Mouse (Mus musculus): ENCODE results near the gene P4ha2.

The P4ha2 gene

DNA sequence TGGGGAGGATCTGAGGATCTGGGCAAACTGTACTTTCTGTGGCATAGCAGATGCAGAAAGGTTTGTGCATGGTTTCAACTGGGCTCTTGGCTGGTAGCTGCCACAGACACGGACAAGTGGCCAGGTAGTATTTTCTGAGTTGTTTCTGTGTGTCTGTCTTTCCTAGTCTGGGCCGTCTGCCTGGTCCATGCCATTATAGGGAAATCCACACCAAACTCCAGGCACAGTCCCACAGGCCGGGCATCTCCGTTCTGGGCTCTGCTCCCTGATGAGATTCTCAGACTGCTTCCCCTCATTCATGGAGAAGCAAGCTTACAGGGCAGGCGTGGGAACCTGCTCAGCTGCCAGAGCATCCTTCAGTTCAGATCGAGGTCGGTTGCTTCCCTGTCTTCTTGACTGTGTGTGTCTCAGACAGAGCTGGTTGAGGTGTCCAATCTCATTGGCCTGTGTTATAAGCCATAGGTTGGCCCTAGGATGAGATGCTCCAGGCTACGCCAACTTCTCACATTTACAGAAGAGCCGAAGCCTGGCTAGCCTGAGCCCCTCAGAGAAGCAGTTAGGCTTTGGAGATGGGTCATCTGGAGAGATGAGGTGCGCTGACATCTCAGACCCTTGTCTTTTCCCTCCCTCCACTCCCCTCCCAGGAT, at the start of gene P4ha2:
P4ha2 (plus strand) TSS at position 51 of the 647 bp plus-strand sequence.
- DNase-seq = no peak

DNA sequence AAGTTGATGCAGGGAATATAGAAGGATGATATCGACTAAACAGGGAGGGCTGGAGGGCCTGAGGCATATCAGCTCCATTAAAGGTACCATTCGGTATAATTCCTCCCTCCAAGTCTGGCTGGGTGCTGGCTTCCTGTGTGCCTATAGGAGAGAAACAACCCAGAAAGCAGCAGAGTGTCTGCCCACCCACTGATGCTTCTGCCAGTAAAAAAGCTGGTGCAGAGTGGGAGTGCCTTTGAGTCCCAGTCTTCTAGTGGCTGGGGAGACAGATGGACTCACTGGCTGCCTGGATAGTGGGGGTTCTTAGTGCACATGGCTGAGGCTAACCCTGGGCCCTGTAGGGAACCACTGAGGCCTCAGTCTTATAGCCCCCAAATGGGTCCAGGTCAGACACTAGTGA, 49.7 kb upstream of the P4ha2 start:
- no peak for DNase-seq

DNA sequence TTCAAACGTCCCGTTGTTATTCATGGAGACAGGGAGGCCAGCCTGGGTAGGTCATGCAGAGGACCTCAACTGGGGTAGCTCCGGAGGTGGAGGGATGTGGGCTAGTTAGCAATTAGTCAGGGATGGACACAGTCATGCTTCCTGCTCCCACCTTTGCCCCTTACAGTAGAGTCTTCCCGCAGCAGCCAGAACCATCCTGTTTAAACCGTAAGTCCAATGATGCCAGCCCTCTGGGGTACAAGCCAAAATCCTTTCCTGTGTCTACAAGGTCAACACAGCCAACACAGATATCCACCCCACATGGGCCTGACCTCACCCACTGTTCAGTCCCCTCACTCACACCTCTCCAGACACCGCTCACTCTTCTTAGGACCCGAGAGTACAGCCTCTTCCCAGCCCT, 48.7 kb upstream of the P4ha2 start:
- DNase-seq = peak; percentile 85 to 90

DNA sequence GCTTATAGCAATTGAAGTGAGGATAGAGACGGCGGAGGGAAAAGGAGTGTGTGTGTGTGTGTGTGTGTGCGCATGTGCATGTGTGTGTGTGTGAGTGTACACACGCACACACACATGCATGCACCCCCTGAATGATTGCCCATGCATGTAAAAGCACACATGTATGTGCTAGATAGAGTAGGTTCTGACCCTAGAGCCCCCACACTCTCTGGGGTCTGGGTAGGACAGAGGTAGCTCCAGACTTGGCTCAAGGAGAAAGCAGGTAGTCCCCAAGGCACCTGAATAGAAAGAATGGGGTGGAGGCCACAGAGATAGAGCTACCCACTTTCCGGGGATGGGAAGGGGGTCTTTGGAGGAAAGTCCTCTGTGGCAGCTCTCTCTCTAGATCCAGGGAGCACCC, 47.8 kb upstream of the P4ha2 start:
- DNase-seq = no peak

DNA sequence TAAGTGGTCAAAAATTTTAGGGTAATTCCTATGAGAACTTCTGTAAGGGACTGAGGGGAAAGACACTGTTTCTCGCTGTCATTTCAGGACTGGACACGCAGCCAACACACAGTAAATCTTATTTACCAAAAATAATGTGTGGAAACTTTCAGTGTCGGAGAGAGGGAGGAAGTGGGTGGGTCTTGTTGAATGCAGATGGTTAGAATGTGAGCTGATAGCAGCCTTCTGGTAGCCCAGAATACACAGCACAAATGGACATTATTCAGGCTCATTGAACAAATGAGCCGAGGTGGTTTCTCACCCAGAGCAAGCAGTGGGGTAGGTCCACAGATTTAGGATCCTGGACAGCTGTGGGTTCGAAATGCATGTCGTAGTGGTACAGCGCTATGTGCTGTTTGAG, 46.8 kb upstream of the P4ha2 start:
- no peak for DNase-seq

DNA sequence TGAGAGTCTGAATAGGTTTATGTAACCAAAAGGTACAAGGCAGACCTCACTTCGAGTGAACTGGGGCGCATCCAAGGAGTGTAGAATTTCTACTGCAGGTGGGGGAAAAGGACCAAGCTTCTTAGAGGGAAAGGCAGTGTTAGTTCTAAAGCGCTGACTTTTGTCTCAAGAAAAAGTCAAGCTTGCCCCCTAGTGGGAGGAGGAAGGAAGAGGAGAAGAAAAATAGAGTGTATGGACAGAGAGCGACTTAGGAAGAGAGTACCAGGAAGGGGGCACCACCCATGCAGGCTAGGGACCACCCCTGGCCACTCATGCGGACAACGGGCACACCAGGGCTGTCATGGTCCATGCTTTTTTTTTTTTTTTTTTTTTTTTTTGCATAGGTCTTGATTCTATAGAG, 45.6 kb upstream of the P4ha2 start:
- peak; percentile 64 to 78 for DNase-seq

DNA sequence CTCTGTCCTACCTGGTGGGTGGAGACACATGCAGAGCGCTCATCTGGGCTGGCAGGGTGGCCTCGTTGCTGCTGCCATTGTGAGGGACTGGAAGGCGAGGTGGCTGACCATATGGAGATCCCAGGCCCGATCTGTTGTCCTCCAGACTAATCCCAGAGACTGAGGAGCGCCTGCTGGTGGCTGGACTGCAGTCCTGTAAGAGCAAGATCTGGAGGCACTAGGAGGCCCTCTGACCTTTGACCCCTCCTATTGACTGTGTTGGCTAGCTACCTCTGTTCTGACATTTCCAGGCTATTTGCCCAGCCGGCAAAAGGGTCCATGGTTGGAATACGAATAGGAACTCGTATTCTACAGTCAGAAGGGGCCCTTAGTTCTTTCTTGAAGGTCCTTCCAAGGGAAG, 43.8 kb upstream of the P4ha2 start:
- DNase-seq = peak; percentile 71 to 75

DNA sequence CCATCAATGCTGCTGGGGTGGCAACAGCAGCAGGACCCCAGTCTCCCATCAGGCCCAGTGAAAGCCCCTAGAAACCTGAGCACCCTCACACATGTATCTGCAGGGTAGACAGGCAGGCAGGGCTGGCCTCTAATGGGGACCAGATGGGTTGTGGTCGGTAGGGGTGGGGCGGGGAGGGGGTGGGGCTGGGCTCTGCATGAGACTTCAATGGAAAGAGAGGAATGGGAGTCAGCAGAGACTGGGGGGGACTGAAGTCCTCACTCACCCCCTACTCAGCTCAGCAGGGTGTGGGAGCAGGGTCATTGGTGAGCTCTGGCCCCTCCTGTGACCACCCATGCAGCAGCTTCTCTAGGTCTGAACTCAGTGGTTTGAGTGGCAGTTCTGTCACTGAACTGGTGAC, 42.5 kb upstream of the P4ha2 start:
- DNase-seq = no peak

DNA sequence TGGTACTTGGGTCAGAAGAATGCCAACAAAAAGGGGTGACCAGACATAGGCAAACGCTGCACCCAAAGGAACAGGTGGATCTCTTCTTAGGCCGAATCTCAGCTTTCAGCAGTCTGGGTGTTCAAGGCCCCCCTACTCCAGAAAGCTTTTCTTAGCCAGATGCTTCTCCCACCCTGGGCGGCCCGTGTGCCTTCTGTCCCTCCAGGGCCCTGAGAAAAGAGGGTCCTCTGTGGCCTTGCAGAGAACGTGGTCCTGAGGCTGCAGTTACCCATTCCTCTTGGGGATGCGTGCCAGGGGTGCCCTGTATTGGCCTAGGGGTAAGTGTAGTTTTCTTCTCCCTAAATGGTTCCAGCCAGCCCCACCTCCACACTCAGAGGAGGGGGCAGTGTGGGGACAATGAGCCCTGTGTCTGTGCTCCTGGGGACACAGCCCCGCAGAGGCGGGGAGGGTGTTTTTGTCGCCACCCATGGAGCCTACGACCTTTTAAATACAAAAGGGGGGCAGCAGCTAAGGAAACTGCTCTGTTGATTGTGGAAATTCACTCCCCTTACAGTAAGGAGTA, 41.8 kb upstream of the P4ha2 start:
- DNase-seq = no peak

DNA sequence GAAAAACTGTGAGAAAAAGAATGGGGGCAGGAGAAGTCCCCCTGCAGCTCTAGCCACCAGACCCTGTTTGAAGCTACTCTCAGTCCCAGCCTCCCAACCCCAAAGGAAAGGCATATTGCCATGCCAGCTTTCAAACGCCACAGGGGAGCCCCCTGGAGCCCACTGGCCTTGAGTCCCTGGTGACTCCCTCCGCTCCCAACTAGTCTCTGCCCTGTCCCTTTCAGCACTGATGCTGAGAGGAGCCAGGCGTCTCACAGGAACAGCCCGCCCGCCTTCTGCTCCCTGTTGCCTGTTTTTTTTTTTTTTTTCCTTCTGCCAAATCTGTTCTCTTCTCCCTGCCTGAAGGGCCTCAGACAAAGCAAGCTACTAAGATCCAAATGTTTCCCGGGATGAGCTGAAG, 41.3 kb upstream of the P4ha2 start:
- DNase-seq = no peak

DNA sequence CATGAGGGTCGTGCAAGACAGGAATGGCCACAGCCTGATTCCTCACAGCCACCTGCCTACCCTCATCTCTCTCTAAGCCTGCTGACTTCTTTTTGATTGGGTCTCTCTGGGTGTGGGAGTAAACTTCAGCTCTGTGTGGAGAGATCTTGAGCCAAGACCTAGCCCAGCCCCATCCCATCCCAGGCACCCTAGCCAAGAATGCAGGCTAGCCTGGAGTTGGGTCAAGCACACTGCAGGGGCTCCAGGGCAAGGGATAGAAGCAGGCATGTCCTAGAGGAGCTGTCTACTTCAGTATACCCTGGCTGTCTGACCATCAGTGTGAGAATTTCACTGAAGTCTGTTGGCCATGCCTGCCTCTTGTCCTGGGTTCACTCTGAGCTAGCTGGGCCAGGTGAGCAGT, 40.4 kb upstream of the P4ha2 start:
- no peak for DNase-seq

DNA sequence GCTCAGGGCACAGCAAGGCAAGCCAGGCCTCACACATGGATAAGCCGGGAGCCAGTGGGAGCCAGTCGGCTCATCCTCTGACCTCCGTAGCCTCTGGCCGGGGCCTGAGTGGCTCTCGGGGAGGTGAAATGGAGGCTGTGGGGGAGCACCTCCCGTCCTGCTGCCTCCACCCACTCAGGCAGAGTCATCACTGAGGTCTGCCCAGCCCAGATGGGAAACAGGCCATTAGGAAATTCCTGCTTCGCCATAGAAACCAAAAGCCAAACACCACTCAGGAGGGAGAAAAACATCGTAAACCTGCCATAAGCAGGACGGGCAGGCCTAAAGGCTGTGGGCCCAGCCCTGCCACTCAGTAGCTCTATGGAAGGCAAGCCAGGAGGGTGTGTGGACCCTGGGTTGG, 39.6 kb upstream of the P4ha2 start:
- DNase-seq = peak; percentile 37 to 54

DNA sequence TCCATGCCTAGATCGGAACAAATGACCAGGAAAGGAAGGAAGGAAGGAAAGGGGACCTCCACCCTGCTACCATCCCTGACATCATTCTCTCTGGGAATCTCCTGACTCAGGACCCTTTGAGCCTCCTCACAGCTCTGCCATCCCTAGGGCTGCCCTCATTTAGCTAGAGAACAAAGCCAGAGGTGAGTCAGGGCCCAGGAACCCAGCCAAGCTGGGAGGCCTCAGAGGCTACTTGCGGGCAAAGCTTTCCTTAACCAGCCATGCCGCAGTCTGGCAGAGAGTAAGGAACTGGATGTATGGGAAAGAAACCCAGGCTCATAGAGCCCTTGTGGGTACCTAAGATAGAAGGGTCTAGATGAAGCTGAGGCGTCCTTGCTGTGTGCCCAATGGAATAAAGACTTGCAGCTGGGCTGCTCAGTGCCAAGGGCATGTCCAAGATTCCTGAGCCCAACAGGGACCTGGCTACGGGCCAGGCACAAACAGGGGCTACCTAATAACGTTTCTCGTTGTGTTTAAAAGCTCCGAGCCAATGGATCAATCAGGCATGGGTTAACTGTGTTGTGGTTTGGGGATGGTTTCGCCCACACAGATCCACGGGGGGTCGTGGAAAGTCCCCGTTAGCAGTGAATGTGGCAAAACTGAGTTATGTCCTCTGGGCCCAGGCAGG, 37.7 kb upstream of the P4ha2 start:
- DNase-seq = peak in 1 of 2 experiments; percentile 34

DNA sequence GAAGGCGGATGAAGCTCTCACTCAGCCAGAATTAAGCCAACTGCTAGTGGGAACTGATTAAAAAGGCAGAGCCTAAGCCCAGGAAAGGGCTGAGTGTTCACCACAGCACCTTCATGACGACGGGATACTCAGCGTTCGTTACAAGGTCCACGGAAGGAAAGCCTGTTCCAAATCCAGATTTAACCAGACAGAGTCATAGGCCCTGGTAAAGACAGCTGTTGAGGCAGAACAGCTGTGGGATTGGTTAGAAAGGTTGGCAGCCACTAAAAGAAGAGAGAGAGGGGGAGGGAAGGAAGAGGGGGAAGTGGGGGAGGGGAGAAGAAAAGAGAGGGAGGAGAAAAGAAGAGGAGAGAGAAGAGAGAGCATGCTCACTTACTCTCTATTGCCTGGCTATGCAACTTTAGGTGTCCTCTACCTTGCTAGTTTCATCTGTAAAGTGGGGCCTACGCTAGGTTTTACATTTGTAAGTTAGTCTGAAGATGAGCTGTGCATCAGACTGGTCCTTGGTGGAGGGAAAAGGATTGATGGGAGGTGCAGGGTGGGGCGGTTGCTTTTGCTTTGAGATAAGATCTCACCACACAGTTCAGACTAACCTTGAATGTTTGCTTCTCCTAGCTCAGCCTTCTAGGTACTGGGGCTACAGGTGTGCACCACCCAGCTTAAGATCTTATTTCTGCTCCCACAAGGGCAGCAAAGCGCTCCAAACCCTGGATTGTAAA, 37.0 kb upstream of the P4ha2 start:
- peak in 1 of 2 experiments; percentile 39 for DNase-seq

DNA sequence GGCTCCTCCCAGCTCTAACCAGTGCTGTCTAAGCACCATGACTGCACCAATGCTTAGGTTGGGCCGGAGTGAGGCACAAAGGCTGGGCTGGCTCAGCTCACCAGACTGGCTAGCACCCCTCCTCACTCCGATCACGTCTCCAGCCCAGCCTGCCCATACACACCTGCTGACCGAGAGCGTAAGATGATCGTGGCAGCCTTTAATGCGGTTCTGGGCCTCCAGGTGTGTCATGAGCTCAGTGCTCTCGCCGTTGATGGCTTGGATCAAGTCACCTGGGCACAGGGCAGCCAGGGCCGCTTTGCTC, 36.5 kb upstream of the P4ha2 start:
- DNase-seq = no peak

DNA sequence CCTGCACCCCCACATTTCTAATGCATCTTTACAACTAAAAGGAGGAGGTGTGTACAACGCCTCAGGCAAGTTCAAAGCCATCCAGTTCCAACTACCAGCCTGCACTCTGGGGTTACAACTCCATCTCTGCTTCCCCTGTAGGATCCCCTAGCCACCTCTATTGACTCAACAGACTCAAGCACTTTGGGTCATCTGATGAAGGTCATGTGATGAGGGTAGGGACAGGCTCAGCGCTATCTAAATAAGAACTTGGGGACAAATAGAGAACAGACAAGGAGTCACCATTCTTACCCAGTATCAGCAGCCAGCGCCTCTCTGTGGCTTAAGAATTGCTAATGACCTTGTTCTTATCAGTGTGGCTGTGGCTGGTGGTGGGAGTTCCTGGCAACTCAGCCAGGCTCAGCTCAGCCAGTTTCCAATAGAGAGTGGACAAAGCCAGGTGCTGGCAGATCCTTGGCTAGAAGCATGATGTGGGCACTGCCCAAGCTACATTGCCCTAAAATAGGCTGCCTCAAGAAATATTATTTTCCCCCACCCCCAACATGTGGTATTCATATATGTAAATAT, 35.4 kb upstream of the P4ha2 start:
- no peak for DNase-seq

DNA sequence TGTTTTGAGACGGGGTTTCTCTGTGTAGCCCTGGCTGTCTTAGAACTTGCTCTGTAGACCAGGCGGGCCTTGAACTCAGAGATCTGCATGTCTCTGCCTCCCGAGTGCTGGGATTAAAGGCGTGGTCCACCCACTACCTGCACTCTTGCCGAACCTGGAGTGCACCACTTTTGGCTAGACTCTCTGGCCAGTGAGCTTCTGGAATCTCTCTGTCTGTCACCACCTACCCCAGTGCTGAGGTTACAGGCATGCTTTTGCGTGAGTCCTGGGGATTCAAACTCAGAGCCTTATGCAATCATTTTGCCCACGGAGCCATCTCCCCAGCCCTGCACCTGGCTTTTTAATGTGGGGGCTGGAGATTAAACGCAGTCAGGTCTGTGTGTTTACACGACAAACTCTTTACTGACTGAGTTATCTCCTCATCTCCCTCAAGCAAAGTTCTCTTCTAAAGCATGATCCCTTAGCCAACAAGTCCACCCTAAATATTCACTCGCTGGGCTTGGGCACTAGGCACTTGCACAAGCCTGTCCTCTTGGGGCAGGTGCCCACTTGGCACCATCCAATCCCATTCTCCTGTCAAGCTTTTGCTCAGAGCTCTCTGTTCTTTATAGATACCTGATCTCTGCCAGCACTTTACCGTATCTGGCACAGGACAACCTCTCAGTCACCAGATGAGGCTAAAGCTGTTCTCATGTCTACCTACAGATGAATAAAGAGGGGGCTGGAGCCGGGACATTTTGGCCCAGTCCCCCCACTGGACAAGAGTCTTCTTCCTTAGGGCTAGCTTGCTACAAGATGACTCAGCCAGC, 34.6 kb upstream of the P4ha2 start:
- DNase-seq = no peak

DNA sequence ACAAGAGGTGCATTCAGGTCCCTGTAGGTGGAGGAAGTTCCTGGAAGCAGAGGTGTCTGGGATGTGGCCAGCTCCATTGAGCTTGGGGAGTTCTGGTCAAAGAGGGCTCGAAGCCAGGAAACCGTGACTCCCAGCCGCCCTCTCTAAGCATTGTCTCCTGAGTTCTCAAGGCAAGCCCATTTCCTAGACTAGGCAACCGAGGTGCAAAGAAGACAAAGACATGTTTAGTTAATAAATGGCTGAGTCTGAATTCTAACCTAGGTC, 34.0 kb upstream of the P4ha2 start:
- no peak for DNase-seq

DNA sequence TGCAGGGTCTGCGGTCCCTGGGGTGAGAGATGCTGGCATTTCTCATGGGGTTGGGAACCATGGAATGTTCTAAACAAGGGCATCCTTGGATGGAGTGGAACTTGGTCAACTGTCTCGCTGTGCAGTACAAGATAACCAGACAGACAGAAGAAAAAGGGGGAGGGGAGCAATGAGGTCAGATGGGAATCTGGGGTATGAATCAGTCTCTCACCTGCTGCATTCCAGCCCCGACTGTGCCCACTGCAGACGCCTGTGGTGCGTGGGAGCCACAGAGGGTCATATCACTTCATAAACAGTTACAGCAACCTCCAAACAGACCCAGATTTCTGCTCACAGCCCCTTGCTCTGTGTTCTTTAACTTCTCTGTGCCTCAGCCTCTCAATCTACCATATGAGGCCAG, 33.5 kb upstream of the P4ha2 start:
- DNase-seq = no peak

DNA sequence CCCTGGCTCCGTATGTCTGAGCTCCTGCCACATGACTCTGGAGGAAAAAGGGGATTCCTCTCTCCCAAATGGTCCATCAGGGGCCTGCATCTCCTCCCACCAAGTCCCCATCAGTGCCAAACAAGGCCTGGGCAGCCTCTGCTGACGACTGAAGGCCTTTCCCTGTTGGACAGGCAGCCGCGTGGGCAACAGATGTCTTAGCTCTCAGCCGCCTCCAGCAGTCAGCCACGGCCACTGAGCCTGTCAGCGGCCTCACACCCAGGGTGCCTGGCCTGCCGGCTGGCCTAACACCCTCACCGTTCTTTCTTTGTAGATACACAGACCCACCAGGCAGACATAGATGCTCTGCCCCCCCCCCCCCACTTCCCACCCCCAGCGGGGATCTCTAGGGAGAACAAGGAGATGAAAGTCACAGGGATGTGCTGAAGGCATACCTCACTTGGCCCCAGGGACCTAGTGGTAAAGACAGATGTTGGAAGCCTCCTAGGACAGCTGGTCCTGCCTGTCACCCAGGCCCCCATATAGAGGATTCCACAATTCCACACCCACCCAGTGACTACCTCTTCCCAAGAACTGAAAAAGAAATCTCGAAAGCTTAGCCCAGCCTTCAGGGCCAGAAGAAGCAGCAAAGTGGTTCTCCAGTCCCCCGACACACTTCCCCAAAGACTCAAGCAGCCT, 32.4 kb upstream of the P4ha2 start:
- DNase-seq = no peak

DNA sequence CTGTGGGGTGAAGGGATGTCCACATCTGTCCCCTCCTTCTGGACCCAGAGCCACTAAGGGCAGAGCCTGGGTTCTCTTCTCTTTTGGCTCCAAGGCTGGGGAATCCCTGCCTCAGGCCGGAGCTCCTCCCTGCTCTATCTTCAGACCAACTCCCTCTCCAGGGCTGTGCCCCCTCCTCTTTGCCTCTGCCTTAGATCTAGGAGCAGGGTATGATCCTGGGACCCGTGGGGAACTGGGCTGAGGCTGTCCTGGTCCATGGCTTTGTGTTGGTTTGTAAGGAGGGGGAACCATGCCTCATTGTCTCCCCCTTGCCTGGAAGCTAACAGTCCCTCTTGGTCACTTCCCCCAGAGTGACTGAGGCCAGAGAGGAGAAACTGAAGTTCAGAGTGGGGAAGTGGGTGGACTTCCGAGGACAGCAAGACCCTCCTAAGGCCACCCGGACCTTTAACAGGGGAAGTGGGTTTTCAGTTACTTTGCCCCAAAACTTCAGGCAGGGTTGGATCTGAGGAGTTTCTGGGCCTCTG, 31.8 kb upstream of the P4ha2 start:
- no peak for DNase-seq

Measured in kidney, adult 8-10 months (tissue).